Mouse (Mus musculus) testis, postnatal 14 days (tissue): ENCODE data around the gene Il17ra.

Experiments
- DNase-seq: peaks from one replicate; pipeline ENCODE4 v3.0.0; 2021; ENCODE audit warnings: low spot score

The Il17ra gene

DNA sequence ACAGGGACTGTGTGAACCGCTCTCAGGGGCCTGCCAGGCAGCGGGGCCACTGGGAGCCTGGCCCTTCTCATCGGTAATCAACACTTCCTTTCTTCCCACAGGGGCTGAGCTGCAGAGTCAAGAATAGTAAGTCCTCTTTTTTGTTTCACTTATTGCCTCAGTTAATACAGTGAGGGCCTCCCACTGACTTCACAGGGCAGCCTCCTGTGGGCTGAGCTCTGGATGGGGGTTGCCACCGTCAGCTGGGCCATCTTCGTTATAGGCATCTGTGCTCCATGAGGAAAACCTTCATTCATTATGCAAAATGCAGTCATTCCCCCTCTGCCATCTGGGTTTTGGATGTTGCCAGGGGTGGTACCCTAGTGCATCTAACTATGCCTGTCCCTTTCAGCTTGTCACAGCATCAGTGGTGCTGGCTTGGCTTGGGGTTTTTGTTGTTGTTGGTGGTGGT lies 9.0 kb downstream of the Il17ra start:
- DNase-seq: no peak

DNA sequence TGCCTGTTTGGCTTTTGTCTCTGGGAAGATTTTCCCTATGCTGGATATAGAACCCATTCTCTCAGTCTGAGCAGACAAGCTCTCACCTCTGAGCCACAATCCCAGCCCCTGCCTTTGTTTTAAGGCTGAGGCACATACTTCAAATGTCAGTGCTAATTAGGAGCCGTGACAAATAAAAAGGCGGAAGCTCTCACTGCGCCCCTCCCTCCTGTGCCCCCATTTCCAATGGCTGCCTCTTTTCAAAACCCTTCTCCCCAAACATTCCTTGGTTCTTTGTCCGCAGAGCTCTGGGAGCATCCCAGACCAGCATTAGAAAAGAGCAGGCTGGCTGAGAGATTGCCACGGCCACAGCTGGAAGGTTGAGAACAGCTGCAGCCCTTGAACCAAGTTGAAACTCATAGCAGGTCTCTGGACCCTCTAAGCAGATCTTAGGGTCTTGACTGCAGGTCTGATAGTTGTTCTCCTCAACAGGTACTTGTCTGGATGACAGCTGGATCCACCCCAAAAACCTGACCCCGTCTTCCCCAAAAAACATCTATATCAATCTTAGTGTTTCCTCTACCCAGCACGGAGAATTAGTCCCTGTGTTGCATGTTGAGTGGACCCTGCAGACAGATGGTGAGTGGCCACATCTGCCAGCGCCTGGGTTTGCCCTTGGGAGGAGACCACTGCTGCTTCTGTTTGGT lies 9.6 kb downstream of the Il17ra start:
- DNase-seq: no peak

DNA sequence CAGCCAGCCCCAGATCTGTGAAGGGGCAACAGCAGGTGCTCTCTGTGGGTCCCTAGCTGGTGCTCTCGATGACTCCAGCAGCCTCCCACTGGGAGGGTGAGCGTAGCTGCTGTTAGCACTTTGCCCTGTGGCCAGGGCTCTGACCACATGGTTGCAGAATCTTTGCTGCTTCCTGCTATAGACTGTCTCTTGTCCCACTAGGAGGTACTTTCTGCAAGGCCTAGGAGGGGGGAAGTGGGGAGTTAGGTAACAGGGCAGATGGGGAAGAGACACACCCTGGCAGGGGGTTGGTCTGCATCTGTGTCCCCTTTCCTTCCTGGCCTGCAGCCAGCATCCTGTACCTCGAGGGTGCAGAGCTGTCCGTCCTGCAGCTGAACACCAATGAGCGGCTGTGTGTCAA lies 10.4 kb downstream of the Il17ra start:
- DNase-seq: no peak

DNA sequence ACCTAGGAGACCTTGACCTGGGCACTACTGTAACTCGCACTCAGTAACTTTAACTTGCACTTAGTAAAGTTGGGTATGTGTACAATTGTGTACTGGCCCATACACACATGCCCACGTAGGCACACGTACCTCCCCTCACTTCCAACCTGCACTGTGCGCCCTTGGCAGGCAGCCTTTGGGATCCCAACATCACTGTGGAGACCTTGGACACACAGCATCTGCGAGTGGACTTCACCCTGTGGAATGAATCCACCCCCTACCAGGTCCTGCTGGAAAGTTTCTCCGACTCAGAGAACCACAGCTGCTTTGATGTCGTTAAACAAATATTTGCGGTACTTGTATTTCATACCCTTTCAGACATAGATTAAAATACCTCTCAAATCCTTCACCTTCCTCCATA lies 12.2 kb downstream of the Il17ra start:
- no peak for DNase-seq

DNA sequence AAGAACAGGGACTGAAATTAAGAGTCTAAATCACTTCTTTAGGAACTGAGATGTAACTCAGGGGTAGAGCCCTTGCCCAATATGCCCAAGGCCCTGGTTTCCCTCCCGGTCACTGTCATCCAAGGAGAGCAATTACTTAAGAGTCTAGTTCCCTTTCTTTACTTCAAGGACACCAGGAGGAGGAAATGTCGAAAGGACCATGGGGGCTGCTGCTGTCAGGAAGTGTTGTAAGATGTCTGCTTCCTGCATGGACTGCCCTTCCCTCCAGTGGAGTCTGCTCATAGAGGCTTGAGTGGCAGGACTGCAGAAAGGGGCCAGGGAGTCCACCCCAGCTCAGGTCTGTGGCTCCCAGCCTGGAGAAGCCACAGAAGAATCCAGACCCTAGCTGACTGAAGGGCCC lies 16.3 kb downstream of the Il17ra start:
- DNase-seq: no peak

DNA sequence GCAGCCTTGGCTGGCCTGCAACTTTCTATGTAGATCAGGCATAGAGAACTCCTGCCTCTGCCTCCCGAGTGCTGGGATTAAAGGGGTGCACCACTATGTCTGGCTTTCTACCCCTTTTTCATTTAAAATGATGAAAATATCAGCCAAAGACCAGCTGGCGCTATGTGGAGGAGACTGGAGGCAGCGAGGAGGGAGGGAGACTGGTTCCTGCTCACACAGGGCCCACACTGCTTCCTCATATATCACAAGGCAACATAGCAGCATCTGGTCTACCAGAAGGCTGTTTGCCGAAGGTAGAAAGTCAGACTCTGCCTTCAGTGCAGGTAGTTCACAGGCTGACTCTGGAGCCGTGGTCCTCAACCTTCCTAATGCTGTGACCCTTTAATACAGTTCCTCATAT lies 17.3 kb downstream of the Il17ra start:
- no peak for DNase-seq

DNA sequence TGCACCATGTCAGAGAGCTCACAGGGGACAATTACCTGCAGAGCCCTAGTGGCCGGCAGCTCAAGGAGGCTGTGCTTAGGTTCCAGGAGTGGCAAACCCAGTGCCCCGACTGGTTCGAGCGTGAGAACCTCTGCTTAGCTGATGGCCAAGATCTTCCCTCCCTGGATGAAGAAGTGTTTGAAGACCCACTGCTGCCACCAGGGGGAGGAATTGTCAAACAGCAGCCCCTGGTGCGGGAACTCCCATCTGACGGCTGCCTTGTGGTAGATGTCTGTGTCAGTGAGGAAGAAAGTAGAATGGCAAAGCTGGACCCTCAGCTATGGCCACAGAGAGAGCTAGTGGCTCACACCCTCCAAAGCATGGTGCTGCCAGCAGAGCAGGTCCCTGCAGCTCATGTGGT lies 18.5 kb downstream of the Il17ra start:
- DNase-seq: no peak

DNA sequence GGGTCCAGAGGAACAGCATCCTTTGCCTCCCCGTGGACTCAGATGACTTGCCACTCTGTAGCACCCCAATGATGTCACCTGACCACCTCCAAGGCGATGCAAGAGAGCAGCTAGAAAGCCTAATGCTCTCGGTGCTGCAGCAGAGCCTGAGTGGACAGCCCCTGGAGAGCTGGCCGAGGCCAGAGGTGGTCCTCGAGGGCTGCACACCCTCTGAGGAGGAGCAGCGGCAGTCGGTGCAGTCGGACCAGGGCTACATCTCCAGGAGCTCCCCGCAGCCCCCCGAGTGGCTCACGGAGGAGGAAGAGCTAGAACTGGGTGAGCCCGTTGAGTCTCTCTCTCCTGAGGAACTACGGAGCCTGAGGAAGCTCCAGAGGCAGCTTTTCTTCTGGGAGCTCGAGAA lies 19.0 kb downstream of the Il17ra start:
- no peak for DNase-seq

DNA sequence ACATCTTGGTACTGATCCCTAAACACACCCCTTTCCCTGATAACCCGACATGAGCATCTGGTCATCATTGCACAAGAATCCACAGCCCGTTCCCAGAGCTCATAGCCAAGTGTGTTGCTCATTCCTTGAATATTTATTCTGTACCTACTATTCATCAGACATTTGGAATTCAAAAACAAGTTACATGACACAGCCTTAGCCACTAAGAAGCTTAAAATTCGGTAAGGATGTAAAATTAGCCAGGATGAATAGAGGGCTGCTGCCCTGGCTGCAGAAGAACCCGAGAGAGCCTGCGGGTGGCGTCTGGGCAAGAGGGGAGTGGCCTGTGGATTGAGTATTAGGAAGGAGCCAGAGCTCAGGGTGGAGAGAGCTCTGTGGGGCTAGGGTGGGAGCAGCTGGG lies 19.7 kb downstream of the Il17ra start:
- no peak for DNase-seq

DNA sequence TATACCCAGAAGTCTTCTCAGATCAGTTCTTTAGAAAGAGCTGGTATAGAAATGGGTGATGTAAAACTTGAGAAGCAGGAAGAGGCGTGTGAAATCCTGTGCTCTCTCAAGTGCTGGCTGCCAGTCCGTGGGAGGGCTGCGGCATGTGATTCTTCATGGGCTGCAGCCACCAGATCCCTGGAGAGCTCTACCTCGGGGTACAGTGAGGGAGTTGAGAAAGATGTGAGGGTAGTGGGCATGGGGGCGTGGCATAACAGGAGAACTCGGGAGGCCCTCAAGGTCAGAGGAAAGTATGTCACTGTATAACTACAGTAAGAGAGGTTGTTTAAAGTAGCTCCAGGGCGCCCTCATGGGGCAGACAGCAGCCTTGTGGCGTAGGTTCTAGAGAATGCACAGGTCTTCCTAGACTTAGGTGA lies 20.2 kb downstream of the Il17ra start:
- no peak for DNase-seq

DNA sequence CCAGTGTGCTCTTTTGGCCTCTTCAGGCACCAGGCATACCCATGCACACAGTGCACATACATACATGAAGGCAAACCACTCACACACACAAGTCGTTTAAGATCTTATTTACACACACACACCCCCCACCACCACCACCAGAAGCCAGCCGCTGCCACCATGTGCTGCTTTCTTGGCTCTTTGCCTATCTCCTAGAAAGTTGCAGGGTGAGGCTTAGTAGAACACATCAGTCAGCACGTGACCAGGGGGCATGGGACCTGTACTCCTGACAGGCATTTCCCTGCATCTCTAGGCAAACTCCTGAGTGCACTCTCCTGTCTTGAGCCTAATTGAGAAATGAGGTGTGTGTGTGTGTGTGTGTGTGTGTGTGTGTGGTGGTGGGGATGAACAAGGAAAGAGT lies 22.0 kb downstream of the Il17ra start:
- DNase-seq: no peak

DNA sequence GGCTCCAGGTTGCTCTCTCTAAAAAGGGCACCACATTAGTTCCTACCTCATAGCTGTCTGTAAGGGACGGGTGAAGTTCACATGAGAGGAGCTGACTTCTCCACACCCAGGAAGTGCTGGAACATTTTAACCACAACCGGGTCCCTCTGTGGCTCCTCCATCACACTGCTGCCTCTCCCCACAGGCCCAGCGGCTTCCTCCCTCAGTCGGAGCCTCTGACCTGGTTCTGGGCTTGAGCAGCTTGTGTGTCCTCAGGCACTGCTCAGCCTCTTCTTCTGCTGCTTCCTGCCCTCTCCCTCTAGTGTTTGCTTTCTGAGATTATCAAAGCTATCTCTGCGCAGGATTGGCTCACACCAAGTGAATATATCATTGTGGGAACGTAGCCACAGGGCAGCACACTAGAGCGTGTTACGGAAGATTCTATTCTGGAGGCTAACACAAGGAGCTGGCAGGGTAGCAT lies 23.0 kb downstream of the Il17ra start:
- DNase-seq: no peak

DNA sequence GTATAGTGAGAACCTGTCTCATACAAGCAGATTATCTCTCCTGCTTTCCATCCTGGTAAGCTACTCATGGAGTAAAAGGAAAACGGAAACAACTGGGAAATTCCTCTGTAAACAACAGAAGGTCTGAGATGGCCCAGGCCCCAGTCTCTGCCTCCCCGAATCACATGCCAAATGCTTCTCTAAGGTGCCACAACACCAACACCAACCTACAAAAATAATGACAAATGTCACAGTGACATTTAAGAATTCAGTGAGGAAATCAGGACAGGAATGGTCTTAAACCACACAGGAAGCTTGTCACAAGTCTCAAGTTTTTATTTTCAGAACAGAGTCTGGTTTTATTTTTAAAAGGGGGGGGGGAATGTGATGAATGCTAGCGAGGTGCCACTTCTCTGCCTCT lies 25.6 kb downstream of the Il17ra start:
- DNase-seq: no peak

DNA sequence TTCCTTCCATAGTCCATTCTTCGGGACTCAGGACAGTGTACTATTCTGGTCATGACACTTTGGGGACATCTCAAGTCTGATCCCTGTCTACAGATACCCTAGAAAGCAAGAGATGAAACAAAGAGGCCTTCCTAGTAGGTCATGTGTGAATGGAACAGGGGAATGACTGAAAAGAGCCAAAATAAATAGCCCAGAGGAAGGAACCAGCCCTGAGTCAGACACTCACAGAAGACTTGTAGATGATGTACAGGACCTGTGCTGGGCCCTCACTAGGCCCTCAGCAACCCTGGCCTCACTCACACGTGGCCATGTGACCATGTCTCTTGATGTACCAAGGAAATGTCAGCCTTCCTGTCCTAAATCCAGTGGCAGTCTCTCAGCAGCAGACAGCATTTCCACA lies 26.4 kb downstream of the Il17ra start:
- DNase-seq: no peak

DNA sequence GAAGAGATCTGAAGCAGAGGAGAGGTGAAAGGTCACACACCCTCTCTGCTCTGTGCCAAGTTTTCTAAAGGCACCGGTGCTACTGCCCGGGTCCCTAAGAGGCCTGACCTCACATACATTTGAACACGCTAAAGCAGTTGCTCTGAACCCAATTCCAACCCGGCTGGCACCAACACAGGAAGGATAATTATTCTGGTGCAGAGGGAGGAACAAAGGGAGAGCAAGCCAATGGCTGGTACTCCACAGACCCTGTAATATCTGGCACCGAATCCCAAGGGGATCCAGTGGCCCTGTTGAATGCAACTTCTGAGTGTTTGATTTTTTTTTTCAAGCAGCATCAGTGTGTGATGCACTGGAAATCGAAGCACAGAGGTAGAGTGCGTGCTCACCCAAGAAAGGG lies 28.0 kb downstream of the Il17ra start:
- DNase-seq: no peak

DNA sequence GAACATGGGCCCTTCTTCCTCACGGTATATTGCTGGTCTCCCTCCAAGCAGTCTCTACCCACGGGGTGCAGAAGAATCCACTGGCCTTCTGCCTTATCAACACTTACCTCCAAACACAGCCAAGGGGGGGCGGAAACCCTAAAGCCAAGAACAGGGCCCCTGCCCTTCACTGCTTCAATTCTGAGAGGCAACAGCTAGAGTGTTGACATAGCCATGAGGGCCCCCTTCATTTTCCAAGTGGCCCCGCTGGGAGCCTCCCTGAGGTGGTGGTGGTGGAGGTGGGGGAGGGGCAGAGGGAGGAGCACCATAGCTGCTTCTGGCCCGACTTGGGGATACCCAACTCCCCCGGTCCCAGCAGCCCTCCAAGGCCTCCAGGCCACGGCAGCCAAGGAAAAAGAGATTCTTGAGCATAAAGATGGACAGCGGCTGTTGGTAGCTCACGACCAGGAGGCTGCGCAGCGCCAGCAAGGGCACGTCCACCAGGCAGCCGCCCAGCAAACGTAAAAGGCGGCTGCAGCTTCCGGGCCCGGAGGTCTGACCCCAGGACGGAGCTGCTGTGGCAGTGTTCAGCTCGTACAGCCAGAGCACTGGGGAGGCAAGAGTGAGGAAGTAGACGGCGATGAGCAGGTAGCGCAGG lies 28.9 kb downstream of the Il17ra start:
- DNase-seq: no peak

DNA sequence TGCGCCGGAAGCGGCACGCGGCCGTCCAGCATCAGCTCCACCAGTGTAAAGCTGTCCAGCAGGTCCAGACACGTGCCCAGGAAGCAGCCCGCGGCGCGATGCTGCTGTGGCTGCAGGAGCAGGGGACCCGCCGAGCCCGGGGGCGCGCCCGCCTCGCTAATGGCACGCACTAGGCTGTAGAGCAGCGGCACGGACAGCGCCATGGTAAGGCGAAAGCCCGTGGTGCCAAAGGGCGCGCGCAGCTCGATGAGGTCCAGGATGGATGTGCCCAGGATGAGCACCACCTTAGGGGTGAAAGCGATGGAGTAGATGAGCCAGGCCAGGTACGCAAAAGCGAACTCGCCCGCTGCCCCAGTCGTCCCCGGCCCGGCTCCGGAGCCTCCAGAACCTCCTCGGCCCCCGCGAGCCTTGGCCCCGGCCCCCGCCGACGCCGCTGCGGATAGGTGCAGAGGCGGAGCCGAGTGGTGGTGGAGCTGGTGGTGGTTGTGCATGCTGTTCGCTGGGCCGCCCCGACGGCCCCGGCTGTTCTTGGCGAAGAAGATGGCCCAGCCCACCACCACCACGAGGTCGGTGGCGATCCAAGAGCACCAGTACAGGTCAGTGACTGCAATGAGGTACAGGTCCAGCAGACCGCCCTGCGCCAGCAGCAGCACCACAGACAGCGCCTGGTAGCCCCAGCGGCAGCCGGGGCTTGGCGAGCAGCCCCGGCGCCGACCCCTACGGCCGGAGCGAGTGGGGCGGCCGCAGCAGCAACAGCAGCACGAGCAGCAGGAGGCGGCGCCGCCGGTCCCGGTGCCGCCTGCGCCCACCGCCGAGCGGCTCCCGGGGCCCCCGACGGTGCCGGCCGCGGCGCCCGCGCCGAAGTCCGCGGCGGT lies 29.7 kb downstream of the Il17ra start:
- peak; percentile 28 for DNase-seq

DNA sequence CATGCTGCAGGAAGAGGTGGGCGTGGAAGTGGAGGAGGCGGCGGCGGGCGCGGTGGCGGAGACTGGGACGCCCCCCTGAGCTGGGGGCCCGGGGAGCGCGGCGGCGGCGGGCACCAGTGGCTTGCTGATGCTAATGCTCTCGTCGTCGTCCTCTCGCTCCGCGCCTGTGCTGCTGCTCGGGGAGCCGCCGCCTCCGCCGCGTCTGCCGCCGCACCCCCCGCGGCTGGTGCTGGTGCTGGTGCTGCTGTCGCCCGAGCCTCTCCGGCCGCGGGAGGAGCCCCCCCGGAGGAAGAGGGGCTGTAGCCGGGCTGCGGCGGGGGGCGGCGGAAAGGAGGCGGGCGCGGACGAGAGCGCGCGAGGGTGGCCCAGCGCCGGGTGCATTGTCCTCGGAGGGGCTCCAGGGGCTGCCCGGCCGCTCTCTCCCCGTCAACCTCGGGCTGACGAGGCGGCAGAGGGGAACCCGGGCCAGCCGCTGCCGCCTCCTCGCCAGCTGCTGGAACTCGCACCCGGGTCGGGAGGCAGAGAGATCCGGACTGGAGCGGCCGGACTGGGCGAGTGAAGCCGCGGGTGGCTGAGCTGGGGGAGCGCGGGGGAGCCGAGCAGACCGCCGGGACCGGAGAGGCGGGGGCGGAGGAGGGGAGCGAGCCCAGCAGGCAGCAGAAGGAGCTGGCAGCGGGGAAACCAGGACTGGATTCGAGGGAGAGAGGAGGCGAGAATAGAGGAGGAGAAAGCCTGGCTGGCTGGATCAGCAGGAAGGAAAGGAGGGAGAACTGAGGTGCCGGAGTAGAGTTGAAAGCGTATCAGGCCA lies 30.5 kb downstream of the Il17ra start, which contains the start of gene Tmem121b:
TSS of gene Tmem121b (minus strand) at position 434 of the 808 bp plus-strand sequence.
- peak; percentile 73 for DNase-seq

DNA sequence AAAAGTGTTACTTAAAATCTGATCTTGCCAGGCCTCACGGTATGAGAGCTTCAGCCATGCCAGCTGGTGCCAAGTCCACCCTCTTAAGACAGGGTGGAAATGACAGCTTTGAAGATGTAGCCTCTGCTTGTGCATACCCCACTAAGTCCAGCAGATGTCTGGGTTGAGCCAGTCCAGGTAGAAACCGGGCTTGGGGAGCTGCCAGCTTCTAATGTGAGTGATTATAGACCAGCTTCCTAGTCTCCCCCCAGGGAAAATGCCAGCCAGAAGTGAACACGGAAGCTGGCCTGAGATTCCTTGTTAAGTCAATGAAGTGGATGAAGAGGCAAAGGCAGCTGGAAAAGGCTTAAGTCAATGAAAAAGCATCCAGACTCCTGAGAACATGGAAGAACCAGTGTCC lies 33.5 kb downstream of the Il17ra start:
- no peak for DNase-seq

DNA sequence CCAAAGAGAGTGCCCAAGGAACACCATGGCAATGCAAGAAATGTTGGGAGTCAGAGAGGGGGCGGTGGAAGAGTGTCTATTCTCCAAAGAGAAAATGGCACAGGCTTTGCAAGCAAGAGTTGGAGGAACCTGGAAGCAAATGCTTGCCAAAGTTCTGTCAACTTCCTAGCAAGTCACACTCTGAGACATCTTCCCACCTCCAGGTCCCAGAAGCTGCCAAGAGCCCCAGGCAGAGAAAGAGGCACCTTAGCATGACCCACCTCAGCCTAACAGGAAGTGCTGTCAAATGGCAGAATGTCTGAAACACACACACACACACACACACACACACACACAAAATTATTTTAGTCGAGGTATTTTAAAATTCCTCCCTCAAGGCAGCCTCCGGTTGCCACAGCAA lies 41.0 kb downstream of the Il17ra start:
- no peak for DNase-seq

DNA sequence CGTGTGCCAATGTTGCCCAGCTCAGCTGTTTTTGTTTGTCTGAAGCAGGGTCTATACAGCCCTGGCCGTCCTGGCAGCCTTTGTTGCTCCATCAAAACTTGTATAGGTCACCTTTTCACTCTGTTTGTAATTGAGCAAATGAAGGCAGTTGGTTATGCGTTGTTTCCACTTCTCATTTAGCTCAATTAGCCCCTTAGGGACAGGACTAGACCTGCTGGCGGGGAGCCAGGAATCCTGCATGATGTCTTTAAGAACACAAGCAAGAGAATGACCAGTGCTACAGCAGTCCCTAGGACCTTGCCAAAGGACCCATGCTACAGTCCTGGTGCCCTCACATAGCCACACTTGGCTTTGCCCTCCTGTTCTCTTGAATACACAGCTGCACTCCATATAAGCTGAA lies 42.5 kb downstream of the Il17ra start:
- DNase-seq: no peak

DNA sequence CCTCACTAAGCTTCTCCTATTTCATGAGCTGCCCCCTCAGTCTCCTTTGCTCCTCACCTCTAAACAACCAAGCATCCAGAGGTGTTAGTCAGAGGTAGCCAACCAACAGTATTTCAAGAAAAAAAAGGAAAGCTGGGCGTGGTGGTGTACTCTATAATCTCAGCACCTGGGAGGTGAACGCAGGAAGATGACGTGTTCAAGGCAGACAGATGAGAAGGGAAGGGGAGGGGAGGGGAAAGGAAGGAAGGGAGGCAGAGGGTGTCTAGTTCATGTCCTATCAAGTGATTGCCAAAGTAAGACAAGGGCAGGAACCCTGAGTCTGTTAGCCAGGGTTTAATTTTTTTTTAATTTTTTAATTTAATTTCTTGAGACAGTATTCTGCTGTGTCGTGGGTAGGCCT lies 45.6 kb downstream of the Il17ra start:
- DNase-seq: no peak
